Mouse (Mus musculus) heart, adult 18-20 months (tissue): ENCODE measurements around the gene Tmem88. TPM values are rescaled to one million over a fixed set of nuclear protein-coding genes. Genes with fewer than 3 reads are reported as not detected.

ENCODE experiments used
- DNase-seq, 2 experiments: peaks; one replicate each; pipeline ENCODE4 v3.0.0; 2021 to 2022; ENCODE audit warnings: mixed read lengths in 1 of 2
- total RNA-seq, 2 experiments: library from RNA; stranded (reverse); gene quantifications; 2 replicates each; pipeline ENCODE4 v1.2.3; 2021

Tmem88 gene
- total RNA-seq, 2 experiments from 2014 or later: 10.3 to 14.3 TPM

DNA sequence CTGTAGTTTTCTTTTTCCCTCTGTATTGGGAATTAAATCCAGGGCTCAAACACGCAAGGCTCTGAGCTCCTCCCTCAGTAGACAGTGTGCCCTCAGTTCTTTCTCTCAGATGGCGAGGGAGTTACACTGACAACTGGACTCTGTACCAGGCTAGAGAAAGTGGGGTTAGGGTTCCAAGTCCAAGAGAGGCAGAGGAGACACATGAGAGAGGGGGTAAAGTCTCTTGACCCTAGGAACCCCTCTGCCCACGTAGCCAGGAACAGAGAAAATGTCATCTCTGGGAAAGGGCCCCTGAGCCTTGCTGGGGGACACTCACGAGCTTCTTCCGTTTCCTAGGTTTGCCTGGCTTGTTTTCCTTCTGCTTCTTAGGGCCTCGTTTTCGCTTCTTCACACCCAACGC is 33.7 kb downstream of the Tmem88 start:
- DNase-seq: no peak

DNA sequence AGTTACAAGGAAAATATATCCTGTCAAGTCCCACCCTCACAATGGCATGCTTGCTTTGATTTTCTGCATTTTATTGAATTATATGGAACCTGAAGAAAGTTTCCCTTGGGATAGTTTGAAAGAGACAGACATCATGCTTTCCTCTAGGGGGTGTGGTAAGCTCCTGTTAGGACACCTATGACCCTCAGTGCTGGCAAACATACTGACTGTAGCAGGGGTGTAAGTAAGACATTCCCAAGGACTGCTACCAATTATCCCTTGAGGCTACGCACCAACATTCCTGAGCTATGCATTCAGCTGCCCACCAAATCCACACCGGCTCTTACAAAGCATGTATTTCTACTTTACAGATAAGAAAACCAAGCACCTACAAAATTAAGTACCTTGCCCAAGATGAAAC is 35.6 kb downstream of the Tmem88 start:
- no peak for DNase-seq

DNA sequence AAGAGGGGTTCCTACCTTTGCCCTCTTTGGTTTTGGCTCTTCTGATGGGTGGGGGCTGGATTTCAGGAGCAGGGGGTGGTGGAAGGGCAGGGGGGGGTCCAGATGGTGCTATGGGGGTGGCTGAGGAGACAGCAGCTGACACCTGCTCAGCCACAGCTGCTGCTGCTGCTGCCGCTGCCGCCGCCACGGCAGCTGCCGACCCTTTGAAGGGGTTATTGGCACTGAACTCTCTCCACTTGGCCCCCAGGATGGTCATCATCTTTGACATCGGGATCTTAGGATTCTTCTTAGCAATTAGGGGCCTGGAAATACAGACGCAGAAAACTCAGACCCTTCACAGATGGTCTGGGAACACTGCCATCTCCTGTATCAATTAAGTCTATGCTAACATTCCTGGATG is 36.0 kb downstream of the Tmem88 start:
- no peak for DNase-seq

GRCm38 (mm10) chr11:69357690-69358089 is 40.3 kb downstream of the Tmem88 start:
- DNase-seq: no peak

- DNase-seq: no peak
Observed at GRCm38 (mm10) chr11:69356544-69356943, 41.5 kb downstream of the Tmem88 start.

Other genes starting within 250 kb of the Tmem88 start
- not detected for gene Alox12b, start 241.2 kb downstream of the Tmem88 start, total RNA-seq
- 1 to 10 TPM; 1.1 to 2.2 TPM for gene Alox8, start 200.4 kb downstream of the Tmem88 start, total RNA-seq
- 1 to 10 TPM; 1.3 to 1.5 TPM for gene Gucy2e, start 161.2 kb downstream of the Tmem88 start, total RNA-seq
- 1 to 10 TPM; 2.8 TPM for gene Cntrob, start 74.5 kb downstream of the Tmem88 start, total RNA-seq
- 10 to 100 TPM; 48.8 to 49.4 TPM for gene Trappc1, start 74.3 kb downstream of the Tmem88 start, total RNA-seq
- under 1 TPM in 1 of 2 experiments, not detected in 1; 0.23 TPM for gene Kcnab3, start 72.0 kb downstream of the Tmem88 start, total RNA-seq
- gene Rnf227, start 57.8 kb downstream of the Tmem88 start, total RNA-seq: under 1 TPM; 0.41 to 0.57 TPM
- gene Chd3, start 28.8 kb downstream of the Tmem88 start, total RNA-seq: 10 to 100 TPM; 16.2 to 26.3 TPM
- 100 to 1,000 TPM; 112 to 118 TPM for gene Naa38, start 2.7 kb downstream of the Tmem88 start, total RNA-seq
- gene Cyb5d1, start 2.6 kb downstream of the Tmem88 start, total RNA-seq: 10 to 100 TPM; 30.2 to 32.2 TPM
- 10 to 100 TPM; 15.8 to 18.0 TPM for gene Kdm6b, start 15.4 kb upstream of the Tmem88 start, total RNA-seq
- gene Dnah2, start 150.9 kb upstream of the Tmem88 start, total RNA-seq: under 1 TPM; 0.10 to 0.51 TPM
- 100 to 1,000 TPM; 111 to 140 TPM for gene Efnb3, start 162.0 kb upstream of the Tmem88 start, total RNA-seq
- 1 to 10 TPM; 5.0 to 5.4 TPM for gene Wrap53, start 182.0 kb upstream of the Tmem88 start, total RNA-seq
- gene Trp53, start 182.1 kb upstream of the Tmem88 start, total RNA-seq: 10 to 100 TPM; 15.0 to 15.5 TPM
- 10 to 100 TPM; 15.2 to 16.4 TPM for gene Atp1b2, start 207.7 kb upstream of the Tmem88 start, total RNA-seq
- not detected for gene Shbg, start 219.7 kb upstream of the Tmem88 start, total RNA-seq
- gene Sat2, start 223.8 kb upstream of the Tmem88 start, total RNA-seq: 1 to 10 TPM; 3.3 to 3.8 TPM
- 10 to 100 TPM; 91.3 to 97.2 TPM for gene Fxr2, start 234.8 kb upstream of the Tmem88 start, total RNA-seq